Mouse (Mus musculus) forebrain, embryonic 15.5 days (tissue): Measurements from ENCODE around the gene Capn2. TPM values are rescaled to one million over a fixed set of nuclear protein-coding genes. Genes with fewer than 3 reads are reported as not detected.

Experiments used
- polyA plus RNA-seq: library from polyadenylated mRNA; unstranded; fragments of >200 nt; fragmentation: Nextera tagmentation; extraction: Ambion mirVana; gene quantifications from 2 replicates; pipeline ENCODE4 v1.2.1, GENCODE M21; 2015

Gene Capn2
- polyA plus RNA-seq, 1 experiment from 2014 or later = 70.3 TPM

Other genes with a start within 250 kb of the Capn2 start
- gene Degs1, start 234.8 kb downstream of the Capn2 start, polyA plus RNA-seq = 57.7 and 59.5 TPM in 2 replicates
- gene Fbxo28, start 176.0 kb downstream of the Capn2 start, polyA plus RNA-seq = 30.2 and 36.0 TPM in 2 replicates
- 26.5 and 26.9 TPM in 2 replicates for gene Trp53bp2, start 108.4 kb downstream of the Capn2 start, polyA plus RNA-seq
- 0.06 TPM in 1 of 2 replicates, not detected in the other for gene Capn8, start 47.4 kb upstream of the Capn2 start, polyA plus RNA-seq
- not detected in 2 replicates for gene Ccdc185, start 231.6 kb upstream of the Capn2 start, polyA plus RNA-seq
- 33.6 and 36.7 TPM in 2 replicates for gene Susd4, start 246.3 kb upstream of the Capn2 start, polyA plus RNA-seq